Mouse (Mus musculus): ENCODE measurements around the gene Dok5. TPM values are rescaled to one million over a fixed set of nuclear protein-coding genes. Genes with fewer than 3 reads are reported as not detected.

Gene Dok5
- total and polyA plus RNA-seq, 3 experiments: not detected

- no peak overlapping the region for H3K4me3 ChIP-seq (ENCODE audit: control insufficient read depth in 1 of 2, insufficient read depth in 1 of 2, low read depth in 2 of 2, low read length in 2 of 2)
- DNase-seq (ENCODE audit: low read depth, low spot score): no peak
- H3K36me3 ChIP-seq (ENCODE audit: control insufficient read depth in 1 of 2, insufficient read depth in 2 of 2, low read length in 2 of 2): no peaks in the 10 kb centered on the region
- no peaks in the 10 kb centered on the region for H3K4me1 ChIP-seq (ENCODE audit: control insufficient read depth in 1 of 2, insufficient read depth in 2 of 2, low read length in 2 of 2)
- H3K9ac ChIP-seq (ENCODE audit: control insufficient read depth, low read depth, low read length, poor library complexity, severe bottlenecking): no peak overlapping the region
- H3K79me2 ChIP-seq (ENCODE audit: control insufficient read depth, insufficient read depth, low read length, poor library complexity): no peaks in the 10 kb centered on the region
- H3K9me3 ChIP-seq (replicated peaks; ENCODE audit: insufficient read depth, low read length): no peaks in the 10 kb centered on the region
- H3K27me3 ChIP-seq (ENCODE audit: control insufficient read depth in 1 of 2, insufficient read depth in 2 of 2, low read length in 2 of 2): no peaks in the 10 kb centered on the region
- no peak overlapping the region for H3K27ac ChIP-seq (ENCODE audit: control insufficient read depth, low read depth, low read length)
- TF ChIP-seq POLR2A (IDR thresholded peaks at IDR 0.05; ENCODE audit: control insufficient read depth in 1 of 2, insufficient read depth in 1 of 2, low read depth in 1 of 2, low read length in 2 of 2, poor library complexity in 1 of 2): no peak
- no peak for TF ChIP-seq HCFC1 (IDR thresholded peaks at IDR 0.05; ENCODE audit: low read depth, low read length)
- no peak for TF ChIP-seq CHD1 (IDR thresholded peaks at IDR 0.05; ENCODE audit: low read depth, low read length)
- no peak for TF ChIP-seq SMC3 (IDR thresholded peaks at IDR 0.05; ENCODE audit: low read depth, low read length)
- TF ChIP-seq CHD2 (IDR thresholded peaks at IDR 0.05; ENCODE audit: low read length): no peak
- TF ChIP-seq EP300 (IDR thresholded peaks at IDR 0.05; ENCODE audit: low read depth in 1 of 2, low read length in 2 of 2): no peak
- TF ChIP-seq USF2 (IDR thresholded peaks at IDR 0.05; ENCODE audit: borderline replicate concordance in 1 of 2, insufficient read depth in 1 of 2, low read depth in 1 of 2, low read length in 2 of 2): no peak
- TF ChIP-seq MAFK (IDR thresholded peaks at IDR 0.05; ENCODE audit: borderline replicate concordance, low read depth, low read length): no peak
- no peak for TF ChIP-seq MAX (IDR thresholded peaks at IDR 0.05; ENCODE audit: low read length)
- no peak for TF ChIP-seq MYB (IDR thresholded peaks at IDR 0.05; ENCODE audit: low read depth, low read length)
- no peak for TF ChIP-seq NELFE (IDR thresholded peaks at IDR 0.05; ENCODE audit: low read depth, low read length)
These were observed 44.0 kb downstream of the Dok5 start for GRCm38 (mm10) chr2:170775577-170775976.

- TF ChIP-seq USF2 (IDR thresholded peaks at IDR 0.05; ENCODE audit: borderline replicate concordance in 1 of 2, insufficient read depth in 1 of 2, low read depth in 1 of 2, low read length in 2 of 2) (no peak), JUND (IDR thresholded peaks at IDR 0.05; ENCODE audit: low read depth, low read length) (no peak), MAX (IDR thresholded peaks at IDR 0.05; ENCODE audit: low read length) (no peak), ZNF384 (IDR thresholded peaks at IDR 0.05; ENCODE audit: low read depth, low read length) (no peak), MYB (IDR thresholded peaks at IDR 0.05; ENCODE audit: low read depth, low read length) (no peak), ZMIZ1 (IDR thresholded peaks at IDR 0.05; ENCODE audit: low read depth, low read length) (no peak), SIN3A (IDR thresholded peaks at IDR 0.05; ENCODE audit: low read length) (no peak), MEF2A (IDR thresholded peaks at IDR 0.05; ENCODE audit: extremely low read depth, insufficient replicate concordance, low read depth, low read length, poor library complexity, severe bottlenecking) (no peak), BHLHE40 (IDR thresholded peaks at IDR 0.05; ENCODE audit: borderline replicate concordance, low read depth, low read length) (no peak), TCF12 (IDR thresholded peaks at IDR 0.05; ENCODE audit: low read depth, low read length) (no peak), POLR2AphosphoS5 (IDR thresholded peaks at IDR 0.05; ENCODE audit: borderline replicate concordance, low read depth, low read length) (no peak)
- Histone ChIP-seq H3K27me3 (ENCODE audit: control insufficient read depth in 1 of 2, insufficient read depth in 2 of 2, low read length in 2 of 2) (no peaks in the 10 kb centered on the region), H3K9me3 (replicated peaks; ENCODE audit: insufficient read depth, low read length) (no peaks in the 10 kb centered on the region)
These were observed 44.5 kb downstream of the Dok5 start for GRCm38 (mm10) chr2:170776107-170776506.

More at GRCm38 (mm10) chr2:170776107-170776506, 44.5 kb downstream of the Dok5 start:
- no peak overlapping the region for H3K9ac ChIP-seq (ENCODE audit: control insufficient read depth, low read depth, low read length, poor library complexity, severe bottlenecking)
- no peak for DNase-seq (ENCODE audit: low read depth, low spot score)
- no peaks in the 10 kb centered on the region for H3K36me3 ChIP-seq (ENCODE audit: control insufficient read depth in 1 of 2, insufficient read depth in 2 of 2, low read length in 2 of 2)
- H3K4me3 ChIP-seq (ENCODE audit: control insufficient read depth in 1 of 2, insufficient read depth in 1 of 2, low read depth in 2 of 2, low read length in 2 of 2): no peak overlapping the region
- no peaks in the 10 kb centered on the region for H3K4me1 ChIP-seq (ENCODE audit: control insufficient read depth in 1 of 2, insufficient read depth in 2 of 2, low read length in 2 of 2)
- H3K79me2 ChIP-seq (ENCODE audit: control insufficient read depth, insufficient read depth, low read length, poor library complexity): no peaks in the 10 kb centered on the region
- H3K27ac ChIP-seq (ENCODE audit: control insufficient read depth, low read depth, low read length): no peak overlapping the region
